Mouse (Mus musculus) CH12F3 (cell line): ENCODE data around the gene B4galt7.
"Not testable (repeated sequence)": the region's sequence is repeated elsewhere in the genome, so short reads cannot be mapped to it uniquely, and the experiment has no call there.

ENCODE experiments used
- in situ Hi-C: fragments of 300-500 bp; cut with MboI; formaldehyde crosslinking; loops from 2 replicates; pipeline ENCODE4 v1.14.3; 2020; ENCODE audit warnings: low sequenced_read_pairs

B4galt7 gene

DNA sequence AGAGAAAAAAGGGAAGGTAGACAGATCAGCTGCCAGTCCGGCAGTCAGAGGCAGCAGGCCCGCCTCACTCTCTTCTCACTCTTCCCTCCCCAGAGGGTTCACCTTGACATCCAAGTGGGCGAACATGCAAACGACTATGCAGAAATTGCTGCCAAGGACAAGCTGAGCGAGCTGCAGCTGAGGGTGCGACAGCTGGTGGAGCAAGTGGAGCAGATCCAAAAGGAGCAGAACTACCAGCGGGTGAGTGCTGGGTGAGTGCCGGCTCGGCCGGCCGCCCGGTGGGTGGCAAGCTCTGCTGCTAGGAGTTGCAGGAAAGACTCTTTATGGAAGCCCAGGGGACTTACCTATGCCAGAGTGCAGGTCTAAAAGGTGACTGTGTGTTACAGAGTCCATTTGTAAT is 4.3 kb upstream of the B4galt7 start:
- in situ Hi-C loops: no loop called here

DNA sequence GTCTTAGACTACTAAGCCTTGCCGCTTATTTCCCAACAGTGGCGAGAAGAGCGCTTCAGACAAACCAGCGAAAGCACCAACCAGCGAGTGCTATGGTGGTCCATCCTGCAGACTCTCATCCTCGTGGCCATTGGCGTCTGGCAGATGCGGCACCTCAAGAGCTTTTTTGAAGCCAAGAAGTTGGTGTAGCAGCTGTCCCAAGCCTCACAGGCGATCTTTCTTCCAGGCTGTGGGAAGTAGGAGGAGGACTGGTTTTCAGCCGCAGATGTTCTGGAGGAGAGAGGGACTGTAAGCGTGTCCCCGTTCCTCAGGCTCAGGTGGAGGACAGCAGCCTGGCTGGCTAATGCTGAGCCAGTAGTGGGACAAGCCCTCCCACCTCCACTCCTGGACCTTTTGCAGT is 2.9 kb upstream of the B4galt7 start:
- in situ Hi-C loops: no loop called here

DNA sequence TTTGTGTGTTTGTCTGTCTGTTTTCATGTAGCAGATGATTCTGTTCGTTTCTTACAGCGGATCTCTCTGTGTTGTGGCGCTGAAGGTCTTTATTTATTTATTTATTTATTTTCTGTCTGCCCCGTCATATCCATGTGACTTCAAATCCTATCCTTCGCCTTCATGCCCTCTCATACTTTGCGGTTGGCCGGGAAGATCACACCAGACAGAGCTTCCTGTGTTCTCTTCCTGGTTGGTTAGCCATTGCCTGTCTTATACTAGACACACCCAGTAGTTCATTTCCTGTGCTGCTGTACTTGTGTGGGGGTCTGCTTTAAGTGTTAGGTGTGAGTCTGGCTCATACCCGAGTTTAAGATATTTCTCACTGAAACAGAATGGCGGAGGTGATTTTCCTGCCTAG is 961 bp downstream of the B4galt7 start:
- in situ Hi-C loops: no loop called here

DNA sequence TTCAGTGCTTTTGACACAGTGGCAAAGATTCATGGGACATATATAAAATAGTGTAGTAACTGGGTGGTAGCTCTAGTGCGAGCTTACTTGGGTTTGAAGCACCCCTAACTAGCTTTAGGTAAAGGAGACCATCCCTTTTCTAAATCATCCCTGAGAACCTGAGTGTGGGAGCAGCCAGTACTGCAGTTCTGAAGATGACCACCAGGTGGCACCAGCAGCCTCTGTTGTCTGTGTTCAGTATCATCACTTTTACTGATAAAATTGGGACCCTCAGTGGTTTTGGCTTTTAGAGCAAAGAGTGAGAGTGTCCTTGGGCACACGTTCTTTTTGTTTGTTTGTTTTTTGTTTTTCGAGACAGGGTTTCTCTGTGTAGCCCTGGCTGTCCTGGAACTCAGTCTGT is 1.9 kb downstream of the B4galt7 start:
- in situ Hi-C loops: no loop called here

DNA sequence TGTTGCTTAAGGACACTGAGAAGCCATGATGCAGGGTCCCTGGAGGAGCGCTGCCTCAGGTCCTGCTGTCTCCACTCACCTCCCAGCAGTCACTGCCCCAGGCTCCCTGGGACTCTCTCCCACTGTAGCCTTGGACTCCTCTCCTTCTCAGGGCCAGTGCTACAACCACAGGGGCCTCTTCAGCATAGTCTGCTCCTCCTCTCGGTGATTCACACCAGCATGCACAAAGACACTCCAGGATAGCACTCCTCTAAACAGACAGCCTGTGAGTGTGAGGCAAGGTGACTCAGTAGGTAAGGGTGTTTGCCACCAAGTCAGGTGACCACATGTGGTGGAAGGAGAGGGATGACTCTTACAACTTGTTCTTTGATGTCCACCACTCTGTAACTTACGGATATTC is 4.9 kb downstream of the B4galt7 start:
- in situ Hi-C loops: no loop called here

DNA sequence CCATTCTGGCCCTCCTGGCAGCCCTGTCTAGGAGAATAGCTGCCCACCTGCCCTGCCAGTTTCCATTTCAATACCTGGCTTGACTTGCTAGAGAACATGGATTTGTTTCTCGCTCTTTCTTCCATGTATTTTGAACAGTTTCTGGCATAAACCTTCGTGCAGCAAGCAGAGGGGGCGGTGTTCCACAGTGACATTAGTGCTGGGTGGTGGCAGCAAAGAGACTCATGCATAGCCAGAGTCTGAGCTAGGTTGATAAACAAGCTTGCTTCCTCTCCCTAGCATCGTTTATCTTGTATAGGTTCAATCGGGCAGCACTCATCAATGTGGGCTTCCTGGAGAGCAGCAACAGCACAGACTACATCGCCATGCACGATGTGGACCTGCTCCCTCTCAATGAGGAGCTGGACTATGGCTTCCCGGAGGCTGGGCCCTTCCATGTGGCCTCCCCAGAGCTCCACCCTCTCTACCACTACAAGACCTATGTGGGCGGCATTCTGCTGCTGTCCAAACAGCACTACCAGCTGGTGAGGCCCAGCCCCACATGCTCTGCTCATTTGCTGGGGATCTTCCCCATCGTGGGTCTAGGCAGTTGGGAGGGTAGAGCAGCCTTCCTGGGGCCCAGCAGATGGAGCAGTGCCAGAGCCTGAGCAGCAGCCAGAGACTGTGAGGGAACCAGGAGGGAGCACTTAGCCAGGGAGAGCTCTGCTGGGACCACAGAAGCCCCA is 7.4 kb downstream of the B4galt7 start:
- in situ Hi-C loops: no loop called here

DNA sequence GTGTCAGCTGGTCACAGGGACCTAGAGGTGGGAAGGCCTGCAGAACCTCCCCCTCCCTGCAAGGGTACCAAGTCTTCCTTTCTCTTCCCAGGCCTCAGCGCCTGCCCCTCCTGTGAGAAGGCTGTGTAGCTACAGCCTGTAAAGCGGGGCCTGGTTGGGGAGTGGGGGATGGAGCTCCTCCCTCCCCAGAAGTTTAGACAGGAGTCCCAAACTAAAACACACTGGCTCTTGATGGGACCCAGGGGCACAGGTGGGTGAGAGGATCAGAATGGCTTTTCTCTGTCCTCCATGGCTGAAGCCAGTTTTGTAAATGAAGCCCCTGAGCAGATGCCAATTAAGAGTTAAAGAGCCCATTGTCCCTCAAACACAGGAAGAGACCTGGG is 7.9 kb downstream of the B4galt7 start:
- in situ Hi-C loops: no loop called here

DNA sequence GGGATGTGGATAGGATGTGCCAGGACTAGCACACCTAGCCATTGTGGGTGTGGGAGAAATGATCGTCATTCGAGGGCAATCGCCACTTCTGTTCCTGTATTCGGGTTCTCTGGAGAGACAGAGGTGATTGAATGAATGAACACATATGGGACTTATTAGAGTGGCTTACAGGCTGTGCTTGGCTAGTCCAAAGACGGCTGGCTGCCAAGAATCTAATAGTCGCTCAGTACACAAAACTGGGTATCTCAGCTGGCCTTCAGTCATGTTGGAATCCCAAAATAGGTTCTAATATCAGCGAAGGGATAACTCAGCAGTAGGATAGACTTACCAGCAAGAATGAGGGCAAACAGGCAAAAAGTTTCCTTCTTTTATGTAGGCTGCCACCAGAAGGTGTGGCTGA is 12.3 kb downstream of the B4galt7 start:
- in situ Hi-C loops: no loop called here

DNA sequence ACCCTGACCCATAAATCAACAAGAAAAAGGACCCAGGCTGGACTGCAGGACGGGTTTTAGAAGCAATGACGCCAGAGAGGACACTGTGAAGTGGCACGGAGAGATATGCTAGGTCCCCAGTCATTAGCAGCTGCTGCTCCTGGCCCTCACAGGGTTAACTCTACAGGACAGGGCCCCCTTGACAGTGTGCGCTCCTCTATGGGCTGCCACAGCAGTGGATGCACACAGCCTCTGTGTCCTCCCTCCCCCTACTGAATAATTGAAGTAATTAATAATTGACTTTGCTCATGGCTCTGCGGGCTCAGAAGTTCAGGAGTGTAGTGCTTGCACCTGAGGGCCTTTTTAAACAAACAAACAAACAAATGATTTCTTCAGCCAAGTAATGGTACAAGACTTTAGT is 13.8 kb downstream of the B4galt7 start:
- in situ Hi-C loops: no loop called here

DNA sequence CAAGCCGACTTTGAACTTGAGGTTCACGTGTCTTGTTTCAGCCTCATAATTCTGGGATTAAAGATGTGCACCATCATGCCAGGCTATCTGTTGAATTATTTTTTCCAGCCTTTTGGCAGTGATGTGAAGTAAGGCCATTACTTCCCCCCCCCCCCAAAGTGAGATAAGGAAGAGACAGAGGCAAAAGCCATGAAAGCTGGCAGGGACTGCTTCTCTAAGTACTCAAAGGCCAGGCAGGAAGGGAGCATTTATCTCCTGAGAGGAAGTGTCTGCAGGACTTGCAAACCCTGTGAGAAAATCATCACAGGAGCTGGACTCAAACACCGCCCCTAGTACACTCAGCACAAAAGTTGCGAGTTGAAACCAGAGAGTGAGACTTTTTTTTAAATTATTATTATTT is 19.6 kb downstream of the B4galt7 start:
- in situ Hi-C loops: no loop called here

DNA sequence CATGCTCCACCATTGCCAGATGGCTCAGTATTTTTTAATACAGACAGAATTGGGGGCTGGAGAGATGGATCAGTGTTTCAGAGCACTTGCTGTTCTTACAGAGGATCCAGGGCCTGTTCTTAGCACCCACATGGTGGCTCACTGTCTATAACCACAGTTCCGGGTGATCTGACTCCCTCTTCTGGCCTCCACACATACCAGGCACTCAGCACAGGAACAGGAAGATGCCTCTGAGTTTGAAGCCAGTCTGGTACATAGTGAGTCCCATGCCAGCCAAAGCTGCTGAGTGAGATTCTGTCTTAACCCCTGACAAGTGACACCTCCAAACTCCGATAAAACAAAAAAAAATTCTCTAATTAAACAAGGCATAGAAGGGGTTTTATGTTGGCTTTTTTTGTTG is 20.6 kb downstream of the B4galt7 start:
- in situ Hi-C loops: no loop called here

DNA sequence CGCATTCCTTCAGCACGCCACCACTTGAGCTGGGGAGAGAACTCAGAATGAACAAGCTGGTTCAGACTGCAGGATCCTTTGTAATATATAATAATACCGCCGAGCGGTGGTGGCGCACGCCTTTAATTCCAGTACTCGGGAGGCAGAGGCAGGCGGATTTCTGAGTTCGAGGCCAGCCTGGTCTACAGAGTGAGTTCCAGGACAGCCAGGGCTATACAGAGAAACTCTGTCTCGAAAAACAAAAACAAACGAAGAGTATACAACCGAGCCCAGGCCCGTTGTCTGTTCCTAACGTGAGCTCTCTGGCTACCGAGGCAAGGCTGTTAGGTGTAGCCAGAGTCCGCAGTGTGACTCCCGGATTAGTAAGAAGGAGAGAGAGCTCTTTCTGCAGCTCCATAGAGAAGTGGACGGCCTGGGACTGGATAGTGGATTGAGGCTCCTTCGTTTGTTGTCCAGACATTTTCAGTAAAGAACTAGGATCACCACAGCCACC is 22.5 kb downstream of the B4galt7 start:
- in situ Hi-C loops: not testable (repeated sequence)

DNA sequence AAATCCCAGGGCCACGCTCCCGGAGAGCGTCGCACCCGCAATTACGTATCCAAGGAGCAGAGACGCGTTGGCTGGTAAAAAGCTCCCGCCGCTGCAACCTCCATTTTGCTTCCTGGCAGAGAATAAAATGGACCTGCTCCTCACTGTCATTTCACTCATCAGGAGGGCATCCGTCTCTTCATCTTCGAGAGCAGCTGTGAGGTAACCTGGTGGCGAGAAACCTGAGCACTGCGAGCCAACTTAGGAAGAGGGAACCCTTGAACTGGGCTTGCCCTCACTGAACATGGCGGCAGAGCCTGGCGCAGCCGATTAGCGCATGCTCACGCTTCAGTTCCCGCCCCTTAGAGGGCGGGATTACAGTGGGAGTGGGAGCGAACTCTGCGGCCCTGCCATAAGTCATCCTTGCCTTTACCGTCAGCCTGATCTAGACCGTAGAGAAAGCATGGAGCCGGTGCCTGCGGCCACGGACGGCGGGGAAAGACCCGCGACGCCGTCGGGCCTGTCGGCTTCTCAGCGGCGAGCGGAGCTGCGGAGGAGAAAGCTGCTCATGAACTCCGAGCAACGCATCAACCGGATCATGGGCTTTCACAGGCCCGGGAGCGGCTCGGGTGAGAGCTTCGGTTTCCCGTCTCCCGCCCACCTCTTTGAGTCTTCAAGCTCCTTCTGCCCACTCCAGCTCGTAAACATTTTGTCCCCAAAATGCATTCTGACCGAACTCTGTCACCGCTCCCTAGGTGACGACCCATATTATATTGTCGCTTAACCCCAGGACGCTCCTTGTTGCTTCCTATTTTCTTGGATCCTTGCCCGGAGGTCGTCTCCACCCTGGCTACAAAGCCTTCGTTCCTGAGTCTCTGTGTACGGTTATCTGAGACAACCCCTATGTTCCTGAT is 23.2 kb downstream of the B4galt7 start, which contains the start of gene Caml:
Gene Caml (plus strand): TSS at position 357 of the 893 bp plus-strand sequence.
- in situ Hi-C loops: no loop called here

DNA sequence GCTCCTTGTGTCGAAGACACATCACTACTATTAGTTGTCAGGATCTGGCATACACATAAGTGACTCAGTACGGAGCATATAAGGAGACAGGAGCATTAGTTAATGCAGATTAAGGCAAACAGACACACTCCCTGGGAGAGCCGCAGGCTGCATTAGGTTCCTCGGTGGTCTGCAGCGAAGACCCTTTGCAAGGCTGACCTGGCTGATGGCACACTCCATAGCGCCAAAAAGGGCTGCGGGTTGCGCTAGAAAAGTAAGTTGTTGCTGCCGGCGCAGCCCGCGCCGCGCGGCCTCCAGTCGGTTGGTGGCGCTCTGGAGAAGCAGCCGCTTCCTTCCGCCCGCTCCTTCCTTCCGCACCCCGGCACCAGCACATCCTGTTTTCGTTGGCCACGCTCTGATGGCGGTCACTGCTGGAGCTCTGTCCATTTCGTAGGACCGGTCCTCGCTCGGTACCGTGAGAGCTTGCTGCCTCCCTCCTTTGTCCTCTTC is 35.0 kb downstream of the B4galt7 start, which contains the start of gene Ddx46:
Gene Ddx46 (plus strand): TSS at position 389 of the 489 bp plus-strand sequence.
- in situ Hi-C loops: no loop called here

DNA sequence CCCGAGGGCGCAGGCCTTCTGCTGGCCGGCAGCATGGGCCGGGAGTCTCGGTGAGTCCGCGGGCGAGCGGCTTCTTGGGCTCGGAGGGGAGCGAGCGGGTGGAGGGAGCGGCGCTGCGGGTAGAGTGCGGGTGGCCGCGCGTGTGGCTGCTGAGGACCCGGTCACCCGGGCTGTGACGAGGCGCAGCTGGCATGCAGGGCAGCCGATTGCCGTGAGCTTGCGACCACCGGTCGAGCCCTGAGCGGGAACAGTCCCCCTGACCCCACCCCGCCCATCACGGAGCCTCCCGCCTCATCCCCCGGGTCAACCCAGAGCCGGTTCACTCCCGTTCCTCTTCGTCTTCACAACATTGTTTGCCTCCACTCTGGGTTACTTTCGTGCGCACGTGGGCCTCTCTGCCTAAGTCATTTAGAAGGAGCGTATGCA is 35.5 kb downstream of the B4galt7 start:
- in situ Hi-C loops: no loop called here

DNA sequence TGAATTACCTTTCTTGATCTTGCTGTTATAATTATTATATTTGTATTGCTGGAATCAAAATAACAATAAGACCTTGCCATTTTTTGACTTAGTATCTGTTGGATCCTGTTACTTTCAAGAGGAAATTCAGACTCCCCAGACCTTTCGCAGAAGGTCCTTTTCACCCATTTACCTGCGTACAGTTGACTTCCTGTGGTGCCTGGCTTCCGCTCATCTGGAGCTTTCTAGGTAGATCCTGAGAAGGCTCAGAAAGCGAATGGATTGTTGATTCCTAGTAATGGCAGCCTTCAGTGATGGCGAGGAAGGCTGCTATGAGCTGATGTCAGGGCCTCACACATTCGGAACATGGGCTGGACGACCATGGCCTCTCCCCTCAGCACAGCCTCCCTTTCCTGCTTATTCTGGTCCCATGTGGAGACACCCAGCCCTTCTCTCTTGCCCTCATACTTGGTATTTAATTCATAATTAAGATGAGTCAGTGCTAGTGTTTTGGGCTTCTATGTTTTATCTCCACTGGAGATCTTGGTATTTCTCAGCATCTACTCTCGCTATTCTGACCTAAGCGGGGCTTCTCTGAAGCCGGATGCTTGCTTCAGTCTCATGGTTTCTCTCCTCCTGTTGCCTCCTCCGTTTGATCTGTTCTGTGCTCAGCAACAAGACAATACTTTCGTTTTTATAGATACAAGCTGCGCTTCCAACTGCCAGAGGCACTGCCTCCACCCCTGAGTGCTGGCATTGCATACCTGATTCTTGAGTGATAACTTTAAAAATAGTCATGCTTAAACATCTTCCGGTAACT is 36.7 kb downstream of the B4galt7 start:
- in situ Hi-C loops: no loop called here

DNA sequence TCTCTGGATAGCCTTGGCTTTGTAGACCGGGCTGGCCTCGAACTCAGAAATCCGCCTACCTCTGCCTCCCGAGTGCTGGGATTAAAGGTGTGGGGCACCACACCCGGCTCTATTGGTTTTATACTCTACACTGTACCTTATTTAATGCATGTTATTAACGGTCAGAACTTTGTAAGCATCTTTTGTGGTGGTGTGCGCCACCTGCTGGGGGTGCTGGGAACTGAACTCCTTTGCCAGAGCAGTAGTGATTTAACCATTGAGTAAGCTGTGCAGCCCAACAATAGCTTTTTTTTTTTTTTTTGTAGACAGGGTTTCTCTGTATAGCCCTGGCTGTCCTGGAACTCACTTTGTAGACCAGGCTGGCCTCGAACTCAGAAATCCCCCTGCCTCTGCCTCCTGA is 40.8 kb downstream of the B4galt7 start:
- in situ Hi-C loops: not testable (repeated sequence)

DNA sequence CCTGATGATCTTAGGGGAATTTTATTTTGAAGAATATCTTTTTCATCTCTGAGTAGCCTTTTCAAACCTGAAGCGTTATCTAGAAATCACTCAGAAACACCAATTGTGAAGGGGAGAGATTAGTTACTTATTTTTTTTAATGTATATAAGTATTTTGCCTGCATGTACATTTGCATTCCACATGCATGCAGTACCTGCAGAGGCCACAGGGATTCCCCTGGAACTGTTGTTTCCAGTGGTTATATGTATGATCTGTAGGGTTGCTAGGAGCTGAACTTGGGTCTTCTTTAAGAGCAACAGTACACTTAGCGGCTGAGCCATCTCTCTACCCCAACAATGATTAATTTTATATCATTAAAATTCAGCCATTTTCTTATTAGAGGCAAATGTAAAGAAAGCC is 44.8 kb downstream of the B4galt7 start:
- in situ Hi-C loops: no loop called here

DNA sequence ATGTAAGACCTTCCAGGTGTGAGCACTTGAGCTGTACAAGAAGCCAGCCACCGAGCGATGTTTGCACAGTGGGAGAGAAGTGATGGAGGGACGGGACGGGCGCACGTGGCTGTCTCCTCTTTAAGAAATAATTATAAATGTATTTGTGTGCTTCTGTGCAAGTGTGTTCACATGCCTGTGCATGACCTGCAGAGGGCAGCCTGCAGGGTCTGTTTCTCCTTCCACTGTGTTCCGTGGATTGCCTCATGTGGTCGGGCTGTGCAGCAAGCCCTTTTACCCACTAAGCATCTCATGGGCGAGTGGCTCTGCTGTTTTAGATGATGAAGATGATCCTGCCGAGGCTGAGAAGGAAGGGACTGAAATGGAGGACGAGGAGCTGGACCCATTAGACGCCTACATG is 50.4 kb downstream of the B4galt7 start:
- in situ Hi-C loops: no loop called here

DNA sequence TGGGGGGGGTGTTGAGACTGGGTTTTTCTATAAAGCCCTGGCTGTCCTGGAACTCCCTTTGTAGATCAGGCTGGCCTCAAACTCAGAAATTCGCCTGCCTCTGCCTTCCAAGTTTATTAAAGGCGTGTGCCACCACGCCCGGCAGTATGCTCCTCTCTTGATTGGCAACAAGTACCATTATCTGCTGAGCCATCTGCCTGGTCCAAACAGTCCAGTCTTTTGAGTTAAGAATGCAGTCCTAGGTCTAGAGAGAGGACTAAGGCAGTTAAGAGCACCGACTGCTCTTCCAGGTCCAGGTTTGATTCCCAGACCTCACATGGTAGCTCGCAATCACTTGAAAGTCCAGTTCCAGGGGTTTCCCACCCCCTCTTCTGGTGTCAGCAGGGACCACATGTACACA is 51.3 kb downstream of the B4galt7 start:
- in situ Hi-C loops: no loop called here
